26 mouse cellular contexts compared by ENCODE assay signal in the genomic region with DNA sequence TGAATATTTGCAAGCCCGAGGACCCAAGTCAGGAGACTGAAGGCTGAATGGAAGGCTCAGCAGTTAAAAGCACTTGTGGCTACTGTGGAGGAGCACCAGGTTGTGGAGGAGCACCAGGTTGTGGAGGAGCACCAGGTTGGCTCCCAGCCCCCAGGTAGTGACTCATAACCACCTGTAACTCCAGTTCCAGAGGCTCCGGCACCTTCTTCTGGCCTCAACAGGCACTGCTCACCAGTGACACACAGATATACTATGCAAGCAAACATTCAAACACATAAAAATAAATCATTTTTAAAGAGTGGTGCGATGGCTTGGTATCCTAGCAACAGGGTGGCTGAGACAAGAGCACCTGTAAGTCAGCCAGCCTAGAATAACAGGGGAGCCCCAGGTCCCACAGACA. TPM values are rescaled to one million over a fixed set of nuclear protein-coding genes. Genes with fewer than 3 reads are reported as not detected.
DNase-seq lines count a peak whose midpoint lies in the region; ATAC-seq and TF ChIP-seq lines count a peak whose summit lies in the region.
"Had no signal": no experiment of that assay in that cellular context is flagged by ENCODE, and none has a peak within 500 bp of the region (broad histone marks: within the 10 kb centered on the region; RNA-seq: fewer than 3 reads in every experiment).

No protein-coding gene starts in this region.

- peaks cover 7% of the 10 kb centered on the region for H3K4me1 ChIP-seq in intestine, postnatal 0 days (replicated peaks; ENCODE audit: control insufficient read depth, insufficient read depth, low read length)
- H3K4me1 ChIP-seq in intestine, embryonic 15.5 days (replicated peaks) = peaks cover 57% of the 10 kb centered on the region
- peaks cover 10% of the 10 kb centered on the region; the same call in 1 of the 2 replicates for H3K4me1 ChIP-seq in stomach, postnatal 0 days (replicated peaks; ENCODE audit: control insufficient read depth, insufficient read depth)
- peaks cover 55% of the 10 kb centered on the region for H3K4me1 ChIP-seq in forebrain, embryonic 15.5 days

- 0 out of 2 replicates have a peak, but pooled peaks have one; percentile 6 for TF ChIP-seq CTCF in intestine, postnatal 0 days (IDR thresholded peaks at IDR 0.05; ENCODE audit: low read depth)
- no peak for TF ChIP-seq CTCF in stomach, postnatal 0 days (IDR thresholded peaks at IDR 0.05; ENCODE audit: low read depth)

- no peak for TF ChIP-seq EP300 in stomach, postnatal 0 days (optimal IDR thresholded peaks at IDR 0.05)

- no peak overlapping the region for H3K4me3 ChIP-seq in intestine, postnatal 0 days (ENCODE audit: low read depth, low read length)
- H3K4me3 ChIP-seq in intestine, embryonic 15.5 days (replicated peaks) = no peak overlapping the region
- no peak overlapping the region for H3K4me3 ChIP-seq in stomach, postnatal 0 days (ENCODE audit: low read depth, low read length)
- no peak overlapping the region for H3K4me3 ChIP-seq in forebrain, embryonic 15.5 days
- H3K4me3 ChIP-seq: embryonic facial prominence, embryonic 13.5 days; forebrain, embryonic 10.5 days; hindbrain, embryonic 10.5 days; hindbrain, embryonic 15.5 days; layer of hippocampus, adult 2 months; left cerebral cortex, adult 2 months; limb, embryonic 12.5 days; liver, embryonic 15.5 days; midbrain, embryonic 10.5 days had no signal

- H3K4me2 ChIP-seq in intestine, postnatal 0 days (replicated peaks; ENCODE audit: low read depth) = no peak overlapping the region
- H3K4me2 ChIP-seq in intestine, embryonic 15.5 days (replicated peaks) = no peak overlapping the region
- no peak overlapping the region for H3K4me2 ChIP-seq in stomach, postnatal 0 days (replicated peaks; ENCODE audit: low read depth)
- no peak overlapping the region for H3K4me2 ChIP-seq in forebrain, embryonic 15.5 days (replicated peaks)
- H3K4me2 ChIP-seq: embryonic facial prominence, embryonic 13.5 days; hindbrain, embryonic 15.5 days; limb, embryonic 12.5 days; liver, embryonic 15.5 days had no signal

- H3K9ac ChIP-seq in intestine, postnatal 0 days (ENCODE audit: low read depth, low read length) = no peak overlapping the region
- H3K9ac ChIP-seq in intestine, embryonic 15.5 days = no peak overlapping the region
- H3K9ac ChIP-seq in stomach, postnatal 0 days (ENCODE audit: low read length) = no peak overlapping the region
- no peak overlapping the region for H3K9ac ChIP-seq in forebrain, embryonic 15.5 days (replicated peaks)
- H3K9ac ChIP-seq: embryonic facial prominence, embryonic 13.5 days; hindbrain, embryonic 15.5 days; limb, embryonic 12.5 days; liver, embryonic 15.5 days had no signal

- H3K27ac ChIP-seq in intestine, postnatal 0 days (ENCODE audit: low read depth, low read length) = no peak overlapping the region
- no peak overlapping the region for H3K27ac ChIP-seq in intestine, embryonic 15.5 days
- H3K27ac ChIP-seq in stomach, postnatal 0 days (replicated peaks) = no peak overlapping the region
- H3K27ac ChIP-seq in forebrain, embryonic 15.5 days (replicated peaks) = no peak overlapping the region
- H3K27ac ChIP-seq: embryonic facial prominence, embryonic 13.5 days; forebrain, embryonic 10.5 days; hindbrain, embryonic 10.5 days; hindbrain, embryonic 15.5 days; layer of hippocampus, adult 2 months; left cerebral cortex, adult 2 months; limb, embryonic 12.5 days; liver, embryonic 15.5 days; midbrain, embryonic 10.5 days had no signal

- H3K36me3 ChIP-seq in intestine, postnatal 0 days (ENCODE audit: control insufficient read depth, insufficient read depth) = no peaks in the 10 kb centered on the region
- H3K36me3 ChIP-seq in intestine, embryonic 15.5 days = no peaks in the 10 kb centered on the region
- H3K36me3 ChIP-seq in stomach, postnatal 0 days (ENCODE audit: control insufficient read depth, insufficient read depth, low read length) = no peaks in the 10 kb centered on the region
- H3K36me3 ChIP-seq in forebrain, embryonic 15.5 days = no peaks in the 10 kb centered on the region
- H3K36me3 ChIP-seq: embryonic facial prominence, embryonic 13.5 days; hindbrain, embryonic 15.5 days; liver, embryonic 15.5 days had no signal

- ATAC-seq in intestine, postnatal 0 days = no peak
- ATAC-seq in intestine, embryonic 15.5 days = no peak
- peak; percentile 64; the same call in 1 of the 2 replicates for ATAC-seq in stomach, postnatal 0 days (ENCODE audit: low FRiP score, low TSS enrichment)
- no peak for ATAC-seq in forebrain, embryonic 15.5 days (replicated peaks)
- ATAC-seq: forebrain, embryonic 16.5 days had no signal

- no peaks in the 10 kb centered on the region for H3K27me3 ChIP-seq in intestine, postnatal 0 days (replicated peaks; ENCODE audit: control insufficient read depth, insufficient read depth, low read length)
- no peaks in the 10 kb centered on the region for H3K27me3 ChIP-seq in intestine, embryonic 15.5 days (replicated peaks)
- no peaks in the 10 kb centered on the region for H3K27me3 ChIP-seq in stomach, postnatal 0 days (ENCODE audit: control insufficient read depth, insufficient read depth, low read length)
- H3K27me3 ChIP-seq in forebrain, embryonic 15.5 days = no peaks in the 10 kb centered on the region
- H3K27me3 ChIP-seq: embryonic facial prominence, embryonic 13.5 days; hindbrain, embryonic 15.5 days; limb, embryonic 12.5 days; liver, embryonic 15.5 days had no signal

- DNase-seq in lung, postnatal 36 days = peak; percentile 41
- no peak for DNase-seq in lung, adult 18-20 months
- DNase-seq in brain, adult 2 months (ENCODE audit: low read depth, low spot score) = peak; percentile 38
- DNase-seq in stomach, postnatal 0 days (ENCODE audit: low spot score) = no peak
- DNase-seq: adrenal gland, postnatal 25 days; cerebellum, adult 18-20 months; cerebellum, postnatal 10 days; heart, postnatal 14 days; kidney, adult 8-10 months; kidney, postnatal 36 days; lung, postnatal 10 days; right cerebral cortex, postnatal 4 days; thymus, postnatal 14 days had no signal

- no peaks in the 10 kb centered on the region for H3K9me3 ChIP-seq in intestine, postnatal 0 days (ENCODE audit: control insufficient read depth)
- no peaks in the 10 kb centered on the region for H3K9me3 ChIP-seq in intestine, embryonic 15.5 days
- H3K9me3 ChIP-seq in stomach, postnatal 0 days (ENCODE audit: control insufficient read depth, low read length) = no peaks in the 10 kb centered on the region
- no peaks in the 10 kb centered on the region for H3K9me3 ChIP-seq in forebrain, embryonic 15.5 days
- H3K9me3 ChIP-seq: embryonic facial prominence, embryonic 13.5 days; forebrain, embryonic 10.5 days; hindbrain, embryonic 10.5 days; hindbrain, embryonic 15.5 days; limb, embryonic 12.5 days; liver, embryonic 15.5 days; midbrain, embryonic 10.5 days had no signal

- 52% methylated on average over 3 of the region's 3 CpGs for WGBS in intestine, postnatal 0 days
- WGBS in intestine, embryonic 15.5 days = 69% methylated on average over 3 of the region's 3 CpGs
- 53% methylated on average over 3 of the region's 3 CpGs for WGBS in stomach, postnatal 0 days
- 78% methylated on average over 3 of the region's 3 CpGs for WGBS in forebrain, embryonic 15.5 days

RNA-seq across cellular contexts. Expression of gene Vgll4, which starts 58.3 kb away (rescaled TPM):
- 31.1 and 33.0 TPM in 2 replicates for polyA plus RNA-seq in intestine, postnatal 0 days (2015; fragmentation: Nextera tagmentation; extraction: Ambion mirVana)
- 74.8 and 76.0 TPM in 2 replicates for polyA plus RNA-seq in intestine, embryonic 15.5 days (2015; fragmentation: Nextera tagmentation; extraction: Ambion mirVana)
- polyA plus RNA-seq in stomach, postnatal 0 days (2015; fragmentation: Nextera tagmentation; extraction: Ambion mirVana) = 38.5 and 42.1 TPM in 2 replicates
- polyA plus RNA-seq in forebrain, embryonic 15.5 days (2015; fragmentation: Nextera tagmentation; extraction: Ambion mirVana) = 83.1 and 88.6 TPM in 2 replicates

Comparison
In these comparisons a context has a peak if more than half of its experiments do, and no peak if none do; other contexts are left out.
1. DNase-seq: peak in lung, postnatal 36 days (single experiment) and brain, adult 2 months (single experiment); none in lung, adult 18-20 months (0 of 2) and stomach, postnatal 0 days (single experiment).